In genomic region chr10:80242088-80242487, GRCm38 (mm10) we compare ENCODE assay signal across 12 mouse cellular contexts. TPM values are rescaled to one million over a fixed set of nuclear protein-coding genes. Genes with fewer than 3 reads are reported as not detected.
A peak's percentile ranks its signal among the peaks of the same experiment; 100 is the strongest.
DNase-seq lines count a peak whose midpoint lies in the region; ATAC-seq and TF ChIP-seq lines count a peak whose summit lies in the region.
"Had no signal": no experiment of that assay in that cellular context is flagged by ENCODE, and none has a peak within 500 bp of the region (broad histone marks: within the 10 kb centered on the region; RNA-seq: fewer than 3 reads in every experiment).

No protein-coding gene starts in this region.

- no peaks in the 10 kb centered on the region for H3K27me3 ChIP-seq in cerebellum, adult 2 months (ENCODE audit: control insufficient read depth, insufficient read depth, low read length)
- no peaks in the 10 kb centered on the region for H3K27me3 ChIP-seq in heart, embryonic 15.5 days

- no peak overlapping the region for H3K4me2 ChIP-seq in heart, embryonic 15.5 days

- H3K36me3 ChIP-seq in heart, embryonic 15.5 days = peaks cover 64% of the 10 kb centered on the region

- no peak overlapping the region for H3K27ac ChIP-seq in cerebellum, adult 2 months (ENCODE audit: insufficient read depth, low read length)
- peak overlapping the region; percentile 75 for H3K27ac ChIP-seq in heart, embryonic 15.5 days

- no peak for TF ChIP-seq POLR2A in cerebellum, adult 2 months (IDR thresholded peaks at IDR 0.05; ENCODE audit: borderline replicate concordance, insufficient read depth, low read length)

- H3K4me1 ChIP-seq in cerebellum, adult 2 months (ENCODE audit: control insufficient read depth, insufficient read depth, low read length) = peaks cover 44% of the 10 kb centered on the region
- H3K4me1 ChIP-seq in heart, embryonic 15.5 days (replicated peaks) = peaks cover 32% of the 10 kb centered on the region

- no peak for TF ChIP-seq CTCF in cerebellum, adult 2 months (IDR thresholded peaks at IDR 0.05; ENCODE audit: borderline replicate concordance, insufficient read depth, low read depth, low read length)

- WGBS in cerebellum, adult 2 months = 24% methylated on average over 9 of the region's 9 CpGs
- WGBS in heart, embryonic 15.5 days = 32% methylated on average over 9 of the region's 9 CpGs

- DNase-seq in cerebellum, adult 2 months = peak; percentile 65
- no peak for DNase-seq in cerebellum, adult 9-10 months
- no peak for DNase-seq in heart, adult 9 months (ENCODE audit: low spot score in 2 of 2)
- peak; percentile 59 for DNase-seq in retina, adult 2 months (ENCODE audit: low read depth, low spot score)
- DNase-seq in retina, embryonic 14.5 days (ENCODE audit: low spot score) = no peak
- peak; percentile 80 for DNase-seq in retina, postnatal 7 days (ENCODE audit: low read depth, low spot score)
- no peak for DNase-seq in adipocyte (ENCODE audit: low spot score)
- DNase-seq: kidney, adult 18-20 months; thymus, adult 2 months had no signal

- H3K9me3 ChIP-seq in heart, embryonic 15.5 days (replicated peaks) = no peaks in the 10 kb centered on the region

- no peak overlapping the region for H3K9ac ChIP-seq in heart, embryonic 15.5 days

- no peak overlapping the region for H3K4me3 ChIP-seq in cerebellum, adult 2 months (replicated peaks; ENCODE audit: insufficient read depth, low read depth, low read length)
- H3K4me3 ChIP-seq in heart, embryonic 15.5 days = no peak overlapping the region
- H3K4me3 ChIP-seq: erythroblast, embryonic 14.5 days had no signal

- ATAC-seq in heart, embryonic 15.5 days (replicated peaks; ENCODE audit: insufficient number of reproducible peaks, insufficient read depth, low FRiP score, low read depth) = peak; percentile 76
- ATAC-seq: activated CD4-positive, CD25-positive, alpha-beta regulatory T cell, adult 4 months had no signal

RNA-seq across cellular contexts. Expression of gene Ndufs7, which starts 6.8 kb away (rescaled TPM):
- polyA plus RNA-seq in cerebellum, adult 2 months (2012; rRNA removed) = 668 and 680 TPM in 2 replicates
- 553 and 586 TPM in 2 replicates for polyA plus RNA-seq in heart, embryonic 15.5 days (2015; fragmentation: Nextera tagmentation; extraction: Ambion mirVana)

RNA-seq across cellular contexts. Expression of gene Mum1, which starts 15.9 kb away (rescaled TPM):
- 41.1 and 42.5 TPM in 2 replicates for polyA plus RNA-seq in cerebellum, adult 2 months (2012; rRNA removed)
- 32.7 and 40.5 TPM in 2 replicates for polyA plus RNA-seq in heart, embryonic 15.5 days (2015; fragmentation: Nextera tagmentation; extraction: Ambion mirVana)

RNA-seq across cellular contexts. Expression of gene Gamt, which starts 18.7 kb away (rescaled TPM):
- polyA plus RNA-seq in cerebellum, adult 2 months (2012; rRNA removed) = 52.9 and 54.5 TPM in 2 replicates
- 47.7 and 52.9 TPM in 2 replicates for polyA plus RNA-seq in heart, embryonic 15.5 days (2015; fragmentation: Nextera tagmentation; extraction: Ambion mirVana)

RNA-seq across cellular contexts. Expression of gene Dazap1, which starts 19.2 kb away (rescaled TPM):
- 90.2 and 92.7 TPM in 2 replicates for polyA plus RNA-seq in cerebellum, adult 2 months (2012; rRNA removed)
- polyA plus RNA-seq in heart, embryonic 15.5 days (2015; fragmentation: Nextera tagmentation; extraction: Ambion mirVana) = 31.5 and 40.0 TPM in 2 replicates

RNA-seq across cellular contexts. Expression of gene Rps15, which starts 50.2 kb away (rescaled TPM):
- 1,303 and 1,454 TPM in 2 replicates for polyA plus RNA-seq in cerebellum, adult 2 months (2012; rRNA removed)
- 525 and 544 TPM in 2 replicates for polyA plus RNA-seq in heart, embryonic 15.5 days (2015; fragmentation: Nextera tagmentation; extraction: Ambion mirVana)

Comparison
In these comparisons a context has a peak if more than half of its experiments do, and no peak if none do; other contexts are left out.
1. DNase-seq: peak in cerebellum, adult 2 months (2 of 2), retina, adult 2 months (single experiment) and retina, postnatal 7 days (single experiment); none in cerebellum, adult 9-10 months (single experiment), heart, adult 9 months (0 of 2), retina, embryonic 14.5 days (single experiment) and adipocyte (single experiment).